Mouse (Mus musculus) layer of hippocampus, postnatal 25 days (tissue): Measurements from ENCODE around the gene Xrra1. TPM values are rescaled to one million over a fixed set of nuclear protein-coding genes. Genes with fewer than 3 reads are reported as not detected.

Experiments
- DNase-seq, 2 experiments: peaks; one replicate each; pipeline ENCODE4 v3.0.0; 2022; ENCODE audit warnings: mixed read lengths in 2 of 2, low spot score in 1 of 2; ENCODE audit errors: extremely low spot score in 1 of 2
- total RNA-seq, 2 experiments: library from RNA; stranded (reverse); gene quantifications; 2 replicates each; pipeline ENCODE4 v1.2.3; 2021

Gene Xrra1
- total RNA-seq, 2 experiments from 2014 or later: 0.94 to 1.1 TPM

DNA sequence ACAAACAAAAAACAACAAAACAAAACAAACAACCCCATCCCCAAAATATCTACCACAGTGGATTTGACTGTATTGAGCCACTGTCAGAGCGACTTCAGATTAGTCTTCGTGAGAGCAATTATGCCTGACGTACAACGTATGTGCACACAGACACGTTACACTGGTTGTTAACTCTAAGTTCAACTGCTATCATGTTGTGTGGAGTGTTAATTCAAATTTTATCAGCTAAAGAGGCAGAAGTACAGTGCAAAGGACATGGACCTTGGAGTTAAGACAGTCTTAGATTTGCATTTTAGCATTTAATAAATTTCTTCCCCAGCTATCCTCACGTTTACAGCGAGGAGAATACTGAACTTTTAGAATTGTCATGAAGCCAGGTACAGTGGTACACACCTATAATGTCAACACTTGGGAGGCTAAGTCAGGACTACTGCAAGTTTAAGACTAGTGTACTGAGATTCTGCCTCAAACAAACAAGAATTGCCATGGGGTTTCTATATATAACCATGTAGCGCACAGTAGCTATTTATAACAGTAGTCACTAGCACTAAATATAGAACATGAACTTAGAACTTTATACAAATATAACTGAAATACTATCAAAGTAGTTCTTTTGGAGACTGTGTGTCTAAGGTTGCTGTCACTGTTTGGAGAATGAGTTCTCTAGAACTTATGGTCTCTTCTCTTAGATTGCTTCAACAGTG is 13.2 kb upstream of the Xrra1 start:
- no peak for DNase-seq

- no peak for DNase-seq
These were observed 8.4 kb upstream of the Xrra1 start for GRCm38 (mm10) chr7:99850534-99850933.

- no peak for DNase-seq
These were observed 7.8 kb upstream of the Xrra1 start for GRCm38 (mm10) chr7:99851121-99851520.

DNA sequence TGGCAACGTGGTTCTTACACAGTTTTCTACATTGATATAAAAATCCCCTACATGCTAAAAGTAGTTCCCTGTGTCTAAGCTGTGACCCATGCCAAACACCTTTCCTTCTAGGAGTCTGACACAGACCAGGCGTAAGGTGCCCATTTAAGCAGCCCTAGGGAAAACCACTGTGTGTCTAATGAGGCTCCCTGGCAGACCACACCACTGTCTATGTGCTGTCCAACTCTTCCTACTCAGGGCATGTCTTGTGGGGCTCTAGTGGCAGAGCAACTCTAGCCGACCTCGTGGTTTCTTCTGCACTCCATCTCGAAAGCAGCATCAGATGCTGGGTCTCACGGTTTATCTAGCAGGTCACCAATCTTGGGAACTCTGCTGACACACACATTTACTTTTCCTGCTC is 7.3 kb upstream of the Xrra1 start:
- no peak for DNase-seq

DNA sequence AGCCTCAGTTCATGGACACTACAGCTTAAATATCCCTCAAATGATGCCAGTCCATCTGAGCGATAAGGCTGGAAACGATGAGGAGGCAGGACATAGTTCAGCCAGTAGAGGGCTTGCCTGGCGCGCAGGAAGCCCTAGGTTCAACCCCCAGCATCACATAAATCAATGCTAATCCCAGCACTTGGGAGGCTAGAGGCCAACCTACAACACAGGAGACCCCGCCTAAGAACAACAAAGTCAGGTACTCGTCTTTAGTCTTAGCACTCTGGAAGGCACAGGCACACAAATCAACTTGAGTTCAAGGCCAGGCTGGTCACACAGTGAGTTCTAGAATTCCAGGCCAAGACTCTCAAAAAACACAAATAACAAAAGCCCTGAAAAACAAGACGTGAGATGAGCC is 5.6 kb upstream of the Xrra1 start:
- no peak for DNase-seq

DNA sequence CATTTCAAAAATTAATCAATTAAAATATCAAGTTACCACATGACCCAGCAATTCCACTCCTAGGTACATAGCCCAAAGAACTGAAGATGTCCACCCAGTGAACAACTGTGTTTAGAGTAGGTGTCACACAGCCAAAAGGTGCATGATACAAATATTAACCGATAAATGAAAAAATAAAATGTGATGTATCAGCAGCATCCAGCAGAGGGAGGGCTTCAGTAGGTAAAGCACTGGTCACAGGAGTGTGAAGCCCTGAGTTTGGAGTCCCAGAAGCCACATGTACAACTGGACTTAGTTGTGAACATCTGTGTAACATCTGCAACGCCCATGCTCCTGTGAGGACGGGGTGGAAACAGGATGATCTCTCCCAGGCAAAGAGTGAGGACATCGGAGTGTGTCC is 4.6 kb upstream of the Xrra1 start:
- DNase-seq: no peak

GRCm38 (mm10) chr7:99856266-99856861 is 2.6 kb upstream of the Xrra1 start:
- no peak for DNase-seq

DNA sequence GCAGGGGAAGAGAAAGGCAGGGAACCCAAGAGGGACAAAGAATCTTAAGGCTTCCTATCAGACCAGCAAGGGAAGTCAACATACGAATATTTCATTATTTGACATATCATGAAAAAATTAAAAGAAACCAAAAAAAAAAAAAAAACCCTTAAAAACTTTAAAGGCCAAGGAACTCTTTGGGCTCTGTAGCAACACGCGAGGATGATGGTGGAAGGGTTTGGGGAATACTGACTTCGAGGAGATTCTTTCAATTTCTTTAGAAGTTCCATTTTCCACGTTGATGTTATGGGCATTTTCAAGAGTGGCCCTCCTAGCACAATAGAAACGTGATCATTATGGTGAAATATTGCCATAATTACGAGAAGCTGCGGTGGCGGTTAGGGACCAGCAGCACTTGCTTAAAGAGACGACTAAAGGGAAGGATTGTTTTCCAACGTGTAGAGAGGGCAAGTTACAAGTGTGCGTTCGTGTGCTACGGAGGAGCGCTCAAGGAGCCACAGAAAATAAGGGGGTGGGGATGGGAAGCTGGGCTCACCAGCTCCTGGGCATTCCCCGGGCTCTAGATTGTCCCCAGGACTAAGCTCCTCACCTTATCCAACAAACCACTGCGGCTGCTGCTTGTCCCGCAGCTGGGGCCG is 622 bp upstream of the Xrra1 start:
- no peak for DNase-seq

DNA sequence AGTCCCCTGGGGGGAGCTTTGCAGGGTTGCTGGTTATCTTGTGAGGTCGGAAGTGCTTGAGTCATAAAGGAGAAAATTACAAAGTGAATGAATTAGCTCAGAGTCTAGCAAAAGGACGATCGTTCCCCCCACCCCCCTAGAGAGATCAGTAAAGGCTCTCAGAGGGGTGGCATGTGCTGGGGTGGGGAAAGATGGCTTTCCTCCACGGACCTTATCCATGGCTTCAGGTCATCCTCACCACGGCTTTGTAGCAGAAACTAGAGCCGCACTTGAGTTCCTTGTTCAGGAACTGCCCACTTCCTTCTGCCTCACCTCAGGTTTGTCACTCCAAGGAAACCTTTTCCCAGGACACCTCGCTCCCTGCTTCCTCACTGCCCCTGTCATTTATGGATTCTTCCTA is 4.4 kb downstream of the Xrra1 start, which contains the start of gene Spcs2:
Spcs2 (minus strand) TSS at position 101 of the 400 bp plus-strand sequence.
- DNase-seq: no peak

- DNase-seq: no peak
These were observed 5.5 kb downstream of the Xrra1 start for GRCm38 (mm10) chr7:99864241-99865028.

GRCm38 (mm10) chr7:99865219-99865618 is 6.3 kb downstream of the Xrra1 start:
- DNase-seq: no peak

DNA sequence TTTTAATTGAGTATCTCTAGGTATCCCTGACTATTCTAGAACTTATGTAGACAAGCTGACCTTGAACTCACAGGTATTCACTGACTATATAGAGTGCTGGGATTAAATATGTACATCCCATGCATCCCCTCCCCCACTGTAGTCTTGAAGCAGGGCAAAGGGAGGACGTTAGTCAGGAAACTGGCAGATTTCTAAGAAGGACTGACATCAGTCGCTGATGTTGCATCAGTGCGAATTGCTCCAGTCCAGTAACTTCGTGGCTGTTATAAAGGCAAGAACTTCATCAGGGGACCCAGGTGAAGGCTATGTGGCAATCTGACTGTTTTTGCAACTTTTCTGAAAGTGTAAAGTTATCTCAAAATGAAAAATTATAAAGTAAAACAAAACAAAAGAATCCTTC is 10.4 kb downstream of the Xrra1 start:
- DNase-seq: no peak

DNA sequence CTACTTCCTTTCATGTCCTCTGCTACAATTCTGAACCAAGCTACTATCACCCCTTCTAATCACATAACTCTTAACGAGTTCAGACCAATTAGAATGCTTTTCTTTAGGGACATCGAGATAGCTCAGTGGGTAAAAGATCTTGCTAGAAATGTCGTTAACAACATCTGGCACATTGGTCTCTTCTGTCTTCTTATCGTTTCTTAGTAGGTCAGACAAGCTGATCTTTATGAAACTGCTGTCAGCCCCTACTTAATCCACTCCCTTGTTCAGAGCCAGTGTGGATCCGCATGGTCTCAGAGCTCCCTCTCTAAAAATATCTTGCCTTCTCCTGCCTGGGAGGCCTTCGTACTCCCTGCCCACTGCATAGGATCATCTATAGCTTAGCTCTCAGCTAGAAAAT is 15.0 kb downstream of the Xrra1 start:
- DNase-seq: no peak

- no peak for DNase-seq
These were observed 17.0 kb downstream of the Xrra1 start for GRCm38 (mm10) chr7:99875891-99876290.

- peak; percentile 87 to 98 for DNase-seq
These were observed 17.4 kb downstream of the Xrra1 start for GRCm38 (mm10) chr7:99876345-99876744.

DNA sequence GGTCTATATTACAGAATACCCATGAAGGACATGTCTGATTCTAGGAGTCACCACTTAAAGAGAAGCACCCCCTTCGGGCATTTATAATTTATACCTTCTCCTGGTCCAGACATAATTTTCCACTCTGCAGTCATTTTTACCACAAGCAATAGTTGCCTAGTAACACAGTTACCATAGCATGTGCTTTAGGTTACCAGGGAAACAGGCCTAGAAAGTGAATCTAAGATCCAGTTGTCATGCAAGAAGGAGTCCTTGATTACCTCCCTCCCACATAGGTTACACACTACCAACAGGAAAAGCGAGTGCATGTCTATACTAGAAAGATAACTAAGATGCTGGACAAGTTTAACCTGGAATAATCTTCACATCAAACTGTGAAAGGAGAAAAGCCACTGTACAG is 19.3 kb downstream of the Xrra1 start:
- DNase-seq: no peak

DNA sequence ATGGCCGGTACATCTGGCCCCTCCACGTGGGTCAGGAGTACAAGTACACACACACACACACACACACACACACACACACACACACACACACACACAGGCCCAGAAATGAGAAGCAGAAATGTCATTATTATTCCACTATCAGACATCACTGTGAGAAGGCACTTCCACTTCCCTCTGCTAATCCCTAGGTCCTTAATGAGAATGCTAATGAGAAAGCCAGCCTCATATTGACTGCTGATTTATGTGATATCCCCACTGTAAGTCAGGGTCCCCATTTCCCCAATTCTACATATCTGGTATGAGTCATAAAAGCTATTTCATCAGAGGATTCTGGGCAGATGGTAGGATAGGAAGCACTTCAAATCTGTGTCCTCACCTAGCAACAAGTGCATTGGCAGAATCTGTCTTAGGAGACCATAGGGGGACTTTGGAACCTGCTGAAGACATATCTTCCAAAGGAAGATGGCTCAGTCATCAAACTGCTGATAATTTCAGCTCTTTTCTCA is 28.4 kb downstream of the Xrra1 start:
- DNase-seq: no peak

DNA sequence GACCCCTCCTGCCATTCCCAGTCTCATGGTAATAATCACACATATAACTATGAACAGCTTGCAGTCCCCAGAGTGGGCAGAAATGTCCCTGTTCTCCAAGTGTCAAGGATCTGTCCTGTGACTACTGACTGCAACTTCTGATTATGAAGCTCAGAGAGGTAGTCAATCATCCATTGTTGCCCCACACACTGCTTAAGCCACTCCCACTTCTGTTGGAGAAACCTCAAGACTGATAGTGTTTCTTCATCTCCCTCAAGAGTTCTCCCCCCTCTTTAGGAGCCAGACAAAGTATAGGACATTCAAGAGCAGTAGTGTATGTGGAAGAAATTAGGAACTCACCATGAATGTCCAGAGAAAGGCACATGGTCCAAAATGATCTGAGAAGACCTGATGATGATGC is 28.8 kb downstream of the Xrra1 start:
- no peak for DNase-seq

DNA sequence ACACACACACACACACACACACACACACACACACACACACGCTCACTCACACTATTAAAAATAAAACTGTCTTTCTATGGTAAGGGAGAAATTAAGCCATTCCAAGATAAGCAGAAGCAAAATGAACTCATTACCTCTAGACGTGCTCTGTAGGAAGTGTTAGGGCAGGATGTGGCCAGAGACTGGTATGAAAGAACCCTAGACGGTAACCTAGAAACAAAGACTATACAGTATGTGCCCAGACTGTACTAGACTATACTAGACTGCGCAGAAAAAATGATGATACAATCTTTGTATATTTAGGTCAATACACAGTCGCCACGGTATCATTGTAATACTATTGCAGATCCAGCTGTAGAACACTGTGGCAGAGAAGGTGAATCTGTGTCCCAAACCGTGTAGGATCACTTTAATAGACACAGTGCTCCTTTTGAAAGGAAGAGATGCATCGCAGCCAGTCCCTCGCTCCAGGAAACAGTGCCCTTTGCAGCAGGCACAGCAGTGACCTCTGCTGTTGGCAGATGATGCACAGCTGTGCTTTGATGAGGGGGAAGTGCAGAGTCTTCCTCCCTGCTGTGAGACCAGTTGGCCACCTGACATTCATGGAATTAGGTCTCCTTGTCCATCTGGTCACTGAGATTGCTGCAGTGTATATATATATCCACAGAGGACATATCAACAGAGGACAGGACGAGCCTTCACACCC is 30.4 kb downstream of the Xrra1 start:
- no peak for DNase-seq

GRCm38 (mm10) chr7:99890168-99890755 is 31.3 kb downstream of the Xrra1 start:
- no peak for DNase-seq
